Mouse (Mus musculus): ENCODE measurements around the gene Timp4.

The Timp4 gene

GRCm38 (mm10) chr6:115203029-115203428 is 49.0 kb downstream of the Timp4 start:
- intact Hi-C loops (cut with DNase I) = no loop called here

GRCm38 (mm10) chr6:115200753-115201152 is 51.3 kb downstream of the Timp4 start:
- intact Hi-C loops (cut with DNase I) = no loop called here

Measured in adrenal gland (tissue).